Mouse (Mus musculus) WW6 (cell line): ENCODE results near the gene Emc9.
A peak's percentile ranks its signal among the peaks of the same experiment; 100 is the strongest.

ENCODE experiments used
- DNase-seq: peaks from one replicate; pipeline ENCODE4 v3.0.0-alpha.2; 2013; ENCODE audit warnings: low read depth, low spot score

Gene Emc9

DNA sequence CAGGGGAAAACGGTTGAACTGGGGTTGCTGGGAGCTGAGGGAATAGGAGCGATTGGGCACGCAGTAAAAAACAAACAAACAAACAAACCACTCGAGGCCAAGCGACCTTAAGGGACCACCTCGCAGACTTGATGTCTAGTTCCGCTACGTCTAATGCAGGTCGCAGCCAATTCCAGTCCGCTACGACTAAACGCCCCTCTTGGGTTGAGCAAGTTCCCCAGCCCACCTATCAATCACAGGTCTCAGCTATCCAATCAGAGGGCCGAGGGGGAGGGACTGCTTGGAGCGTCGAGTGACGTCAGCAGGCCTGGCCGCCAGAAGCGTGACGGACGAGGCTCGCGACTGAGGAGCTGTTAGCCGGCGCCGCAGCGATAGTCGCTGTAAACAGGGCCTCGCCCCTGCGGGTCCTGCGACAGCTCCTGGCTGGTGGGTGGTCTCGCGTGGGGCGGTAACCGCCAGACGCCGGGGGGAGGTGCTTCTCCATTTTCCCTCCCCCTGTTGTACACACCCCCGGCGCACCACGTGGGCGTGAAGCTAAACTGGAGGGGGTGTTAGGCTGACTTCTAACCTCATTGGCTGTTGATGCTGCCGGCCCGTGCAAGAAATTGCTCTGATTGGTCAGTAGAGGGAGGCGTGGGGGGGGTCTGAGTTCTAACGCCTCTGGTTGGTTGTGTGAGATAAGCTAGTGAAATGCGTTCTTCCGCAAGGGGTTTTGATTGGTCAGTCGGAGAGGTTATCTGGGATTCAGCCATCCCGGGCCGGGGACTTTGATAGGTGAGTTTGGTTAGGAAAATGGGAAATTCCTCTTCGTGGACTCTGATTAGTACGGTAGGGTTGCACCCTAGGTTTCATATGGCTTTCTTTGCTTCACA lies 24.7 kb downstream of the Emc9 start, which contains the start of gene A730061H03Rik:
A730061H03Rik (minus strand) TSS at position 205 of the 872 bp plus-strand sequence.
- peak; percentile 98 for DNase-seq

DNA sequence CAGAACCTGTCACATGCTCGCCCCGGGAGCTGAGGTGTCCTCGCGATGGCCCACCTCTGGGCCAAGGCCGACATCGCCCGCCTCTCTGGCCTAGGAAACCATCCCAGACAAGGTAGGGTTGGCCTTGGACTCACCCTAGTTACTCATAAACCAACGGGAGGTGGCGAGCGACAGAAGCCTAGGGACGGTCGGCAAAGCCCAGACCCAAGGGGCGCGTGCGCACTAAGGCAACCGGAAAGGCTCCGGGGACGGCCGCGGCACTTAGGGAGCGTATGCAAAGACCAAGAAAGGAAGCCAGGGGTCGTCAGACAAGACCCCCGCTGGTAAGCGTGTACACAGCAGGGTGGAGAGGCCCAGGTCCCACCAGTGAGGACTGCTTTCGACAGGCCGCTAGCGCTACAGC lies 25.3 kb downstream of the Emc9 start, which contains the start of gene Dcaf11:
Dcaf11 (plus strand) TSS at position 208 of the 403 bp plus-strand sequence.
- peak; percentile 94 for DNase-seq

DNA sequence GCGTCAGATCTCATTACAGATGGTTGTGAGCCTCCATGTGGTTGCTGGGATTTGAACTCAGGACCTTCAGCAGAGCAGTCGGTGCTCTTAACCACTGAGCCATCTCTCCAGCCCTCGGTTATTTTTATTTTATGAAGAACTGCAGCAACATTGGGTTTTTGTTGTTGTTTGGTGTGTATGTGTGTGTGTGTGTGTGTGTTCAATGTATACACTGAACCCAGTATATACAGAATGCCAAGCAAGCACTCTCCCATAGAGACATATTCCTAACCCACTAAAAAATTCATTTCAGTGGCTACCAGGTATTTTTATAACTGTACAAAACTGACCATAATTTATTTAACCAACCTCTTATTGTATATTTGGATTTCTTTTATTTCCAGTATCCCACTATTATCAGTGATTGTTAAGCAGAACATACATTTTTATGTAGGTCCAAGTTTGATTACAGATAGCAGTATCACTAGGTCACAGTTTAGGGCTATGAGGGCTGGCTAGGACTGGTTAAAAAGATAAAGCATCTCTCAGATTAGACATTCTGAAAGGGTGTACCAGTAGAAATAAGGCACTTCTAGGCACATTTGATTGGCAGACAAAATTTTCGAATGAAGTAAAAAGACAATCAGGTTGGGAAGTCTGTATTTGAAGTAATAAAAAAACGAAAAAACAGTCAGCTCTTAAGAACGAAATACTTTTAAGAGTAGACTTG lies 26.2 kb downstream of the Emc9 start:
- no peak for DNase-seq

DNA sequence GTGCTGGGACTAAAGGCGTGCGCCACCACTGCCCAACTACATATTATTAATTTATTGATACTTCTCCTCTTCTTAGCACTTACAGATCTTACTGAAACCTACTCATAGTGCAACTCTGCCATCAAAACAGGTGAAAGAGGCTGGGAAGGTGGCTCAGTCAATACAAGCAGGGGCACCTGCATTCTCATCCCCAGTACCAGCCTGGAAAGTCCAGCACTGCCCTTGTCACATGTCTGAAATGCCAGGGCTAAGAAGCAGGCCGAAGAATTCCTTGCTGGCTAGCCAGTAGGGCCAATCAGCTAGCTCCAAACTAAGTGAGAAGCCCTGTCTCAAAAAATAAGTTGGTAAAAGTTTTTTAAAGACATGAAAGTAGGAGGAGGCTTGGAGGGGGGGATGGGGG lies 27.5 kb downstream of the Emc9 start:
- DNase-seq: no peak

DNA sequence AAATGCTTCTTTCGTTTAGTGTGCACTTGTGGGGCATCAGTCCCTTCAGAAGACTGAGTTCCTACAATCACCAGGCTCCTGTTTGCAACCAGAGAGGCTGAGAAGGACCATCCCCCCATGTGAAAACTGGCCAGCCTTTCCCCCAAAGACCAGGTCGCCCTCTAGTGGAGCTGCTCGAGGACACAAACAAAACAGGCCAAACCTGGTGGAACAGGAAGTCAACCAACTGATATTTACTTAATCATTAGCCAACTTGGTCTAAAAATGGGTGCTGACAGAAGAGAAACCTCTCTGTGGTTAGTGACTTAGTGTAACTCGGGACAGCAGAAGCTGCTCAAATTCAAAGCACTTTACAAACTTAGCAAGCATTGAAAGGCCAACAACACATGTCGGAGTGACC lies 28.1 kb downstream of the Emc9 start:
- DNase-seq: no peak

DNA sequence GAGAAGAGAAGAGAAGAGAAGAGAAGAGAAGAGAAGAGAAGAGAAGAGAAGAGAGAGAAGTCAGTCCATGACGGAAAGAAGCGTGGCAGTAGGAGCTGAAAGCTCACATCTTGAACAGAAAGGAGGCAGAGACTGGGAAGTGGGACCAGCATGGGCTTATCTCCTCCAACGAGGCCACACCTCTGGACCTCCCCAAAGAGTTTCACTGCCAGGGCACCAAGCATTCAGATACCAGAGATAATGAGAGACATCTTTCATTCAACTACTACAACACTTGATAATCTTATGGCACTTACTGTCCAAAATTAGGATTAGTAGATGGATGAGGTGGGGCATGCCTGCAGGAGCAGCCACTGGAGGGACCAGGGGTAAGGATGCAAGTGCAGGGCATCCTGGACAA lies 29.3 kb downstream of the Emc9 start:
- DNase-seq: no peak

DNA sequence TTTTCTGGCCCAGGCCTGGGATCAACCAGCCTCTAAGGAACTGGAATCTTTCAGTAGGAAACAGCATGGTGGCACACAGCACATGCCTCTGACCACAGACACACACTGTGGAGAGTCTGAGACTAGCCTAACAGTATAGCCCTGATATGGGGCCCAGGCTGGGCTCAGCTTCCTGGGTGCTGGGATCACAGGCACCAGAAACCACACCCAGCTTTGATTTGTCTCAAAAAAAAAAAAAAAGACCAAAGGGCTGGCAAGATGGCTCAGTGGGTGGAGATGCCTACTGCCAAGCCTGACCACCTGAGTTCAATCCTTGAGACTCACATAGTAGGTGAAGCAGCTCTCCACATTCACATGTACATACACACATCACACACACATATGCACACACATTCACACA lies 30.5 kb downstream of the Emc9 start:
- DNase-seq: no peak

DNA sequence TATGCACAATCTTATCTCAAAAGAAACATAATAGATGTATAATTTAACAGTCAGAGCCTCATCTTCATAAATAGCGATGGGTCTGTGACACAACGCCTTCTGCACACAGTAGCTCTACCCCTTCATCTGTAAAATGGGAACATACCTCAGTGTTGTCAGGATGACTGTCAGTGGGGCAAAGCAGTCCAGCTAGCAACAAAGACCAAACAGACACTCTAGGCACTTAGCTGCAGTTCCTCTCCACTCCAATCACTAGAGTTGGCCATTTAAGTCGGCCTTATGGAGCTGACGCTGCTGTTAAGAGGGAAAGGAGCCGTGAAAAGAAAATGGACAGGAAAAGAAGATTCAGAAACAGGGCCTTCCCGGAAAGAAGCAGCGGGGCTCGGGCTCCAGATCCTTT lies 33.3 kb downstream of the Emc9 start:
- no peak for DNase-seq

DNA sequence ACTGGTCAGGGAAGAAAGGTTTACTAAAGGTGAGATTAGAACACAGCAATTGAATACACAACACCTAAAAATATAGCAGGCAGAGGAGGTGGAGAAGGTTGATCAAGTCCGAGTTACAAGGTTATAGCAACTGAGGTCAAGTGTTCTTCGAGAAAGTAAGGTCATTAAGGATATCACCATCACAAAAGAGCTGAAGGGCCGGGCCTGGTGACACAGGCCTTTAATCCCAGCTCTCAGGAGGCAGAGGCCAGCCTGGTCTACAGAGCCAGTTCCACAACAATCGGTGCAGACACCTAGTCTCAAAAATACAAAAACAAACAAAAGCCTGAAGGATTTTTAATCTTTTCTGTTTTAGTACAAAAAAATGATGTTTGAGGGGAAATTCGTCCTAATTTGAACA lies 33.8 kb downstream of the Emc9 start:
- DNase-seq: no peak

DNA sequence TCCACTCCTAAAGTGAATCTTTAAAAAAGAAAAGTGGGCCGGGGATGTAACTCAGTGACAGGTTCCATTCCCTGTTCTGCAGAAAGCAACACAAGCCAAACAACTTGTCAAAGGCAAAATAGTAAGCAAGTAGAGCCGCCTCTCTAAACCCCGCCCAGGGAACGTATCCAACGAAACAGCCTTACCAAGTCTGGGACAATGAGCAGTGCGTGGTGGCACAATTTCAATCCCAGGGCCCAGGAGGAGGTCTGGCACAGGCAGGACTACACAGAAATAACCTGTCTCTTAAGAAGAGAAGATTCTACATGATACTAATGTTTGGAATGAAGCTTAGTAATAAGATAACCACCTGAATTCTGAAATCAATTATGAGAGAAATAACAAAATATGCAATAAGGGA lies 34.9 kb downstream of the Emc9 start:
- DNase-seq: no peak

DNA sequence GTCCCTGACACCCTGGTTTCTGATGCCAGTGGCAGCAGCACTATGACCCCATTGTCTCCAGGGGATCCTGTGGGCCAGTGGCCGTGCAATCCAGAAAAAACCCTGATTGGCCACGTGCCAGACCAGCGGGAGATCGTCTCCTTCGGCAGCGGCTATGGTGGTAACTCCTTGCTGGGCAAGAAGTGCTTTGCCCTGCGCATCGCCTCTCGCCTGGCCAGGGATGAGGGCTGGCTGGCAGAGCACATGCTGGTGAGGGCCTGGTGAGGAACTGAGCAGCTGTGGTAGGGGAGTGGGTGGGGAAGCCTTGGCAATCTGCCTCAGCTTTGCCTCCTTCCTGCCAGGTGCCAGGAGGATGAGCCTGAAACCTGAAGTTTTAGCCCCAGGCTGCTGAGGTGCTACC lies 40.8 kb downstream of the Emc9 start:
- DNase-seq: no peak

DNA sequence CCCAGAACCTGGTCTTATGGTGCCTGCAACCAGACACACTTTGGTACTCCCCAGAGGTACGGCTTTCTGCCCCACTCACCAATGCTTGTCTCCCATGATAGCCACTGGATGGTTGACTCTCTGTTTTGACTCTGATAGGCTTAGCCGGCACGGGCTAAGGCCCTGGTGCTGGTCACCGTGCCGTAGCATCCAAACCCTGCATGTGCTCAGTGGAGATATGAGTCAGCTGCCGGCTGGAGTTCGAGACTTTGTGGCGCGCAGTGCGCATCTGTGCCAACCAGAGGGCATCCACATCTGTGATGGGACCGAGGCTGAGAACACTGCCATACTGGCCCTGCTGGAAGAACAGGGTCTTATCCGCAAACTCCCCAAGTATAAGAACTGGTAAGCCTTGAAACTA lies 42.8 kb downstream of the Emc9 start:
- no peak for DNase-seq

DNA sequence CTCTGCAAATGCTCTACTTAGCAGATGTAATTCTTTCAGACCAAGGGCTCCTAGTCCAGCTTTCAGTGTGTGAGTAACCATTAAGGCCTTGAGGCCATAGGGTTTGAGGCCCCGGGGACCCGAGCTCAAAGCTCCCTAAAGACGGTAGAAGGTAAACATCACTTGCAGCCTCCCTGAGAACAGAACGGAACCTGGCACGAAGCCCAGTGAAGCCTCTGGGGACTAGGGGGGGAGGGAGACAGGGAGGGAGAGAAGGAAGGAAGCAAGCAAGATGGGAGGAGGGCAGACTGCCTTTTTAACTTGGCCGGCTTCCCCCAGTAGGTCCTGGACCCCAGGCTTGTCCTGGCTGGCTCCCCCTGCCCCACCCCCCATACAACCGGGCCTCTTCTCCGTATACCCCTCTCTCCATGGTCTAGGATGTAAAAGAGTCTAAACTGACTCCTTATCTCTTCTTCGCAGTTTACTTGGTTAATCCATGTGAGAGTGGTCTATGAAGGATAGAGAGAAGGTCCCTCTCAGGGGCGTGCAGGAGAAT lies 44.2 kb downstream of the Emc9 start:
- no peak for DNase-seq

DNA sequence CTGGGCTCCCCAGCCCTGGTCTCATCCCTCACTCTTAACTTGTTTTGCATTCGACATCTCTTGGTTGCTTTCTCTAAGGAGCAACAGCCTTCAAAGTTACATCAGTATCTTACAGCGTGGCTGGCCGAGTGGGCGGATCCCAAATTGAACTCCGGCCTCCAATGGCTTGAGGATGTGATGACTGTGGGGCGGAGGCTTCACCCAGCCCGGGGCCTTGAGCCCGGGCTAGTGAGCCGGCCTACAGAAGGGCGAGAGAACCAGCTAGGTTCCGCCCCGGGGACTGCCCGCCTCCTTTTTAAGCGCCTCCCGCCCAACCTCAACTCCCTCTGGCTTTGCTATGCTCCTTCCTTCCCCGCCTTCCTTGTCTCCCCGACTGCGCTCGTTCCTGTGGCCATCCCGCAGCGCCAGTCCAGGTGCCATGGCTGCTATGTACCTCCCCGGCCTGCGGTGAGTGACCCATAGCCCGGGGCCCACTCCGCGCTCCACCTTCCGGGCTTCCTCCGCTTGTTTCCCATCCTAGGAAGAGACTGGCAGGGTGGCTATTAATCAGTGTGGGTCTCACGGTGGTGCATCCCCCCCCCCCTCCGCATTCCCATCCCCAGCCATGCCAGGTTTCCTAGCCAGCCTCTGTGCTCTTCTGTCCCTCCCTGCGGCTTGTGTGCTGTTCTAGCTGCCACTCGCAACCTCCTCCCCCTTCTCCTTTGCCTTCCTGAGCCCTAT lies 44.9 kb downstream of the Emc9 start, which contains the start of gene Pck2:
Pck2 (plus strand) TSS at position 200 of the 720 bp plus-strand sequence.
- peak; percentile 67 for DNase-seq

DNA sequence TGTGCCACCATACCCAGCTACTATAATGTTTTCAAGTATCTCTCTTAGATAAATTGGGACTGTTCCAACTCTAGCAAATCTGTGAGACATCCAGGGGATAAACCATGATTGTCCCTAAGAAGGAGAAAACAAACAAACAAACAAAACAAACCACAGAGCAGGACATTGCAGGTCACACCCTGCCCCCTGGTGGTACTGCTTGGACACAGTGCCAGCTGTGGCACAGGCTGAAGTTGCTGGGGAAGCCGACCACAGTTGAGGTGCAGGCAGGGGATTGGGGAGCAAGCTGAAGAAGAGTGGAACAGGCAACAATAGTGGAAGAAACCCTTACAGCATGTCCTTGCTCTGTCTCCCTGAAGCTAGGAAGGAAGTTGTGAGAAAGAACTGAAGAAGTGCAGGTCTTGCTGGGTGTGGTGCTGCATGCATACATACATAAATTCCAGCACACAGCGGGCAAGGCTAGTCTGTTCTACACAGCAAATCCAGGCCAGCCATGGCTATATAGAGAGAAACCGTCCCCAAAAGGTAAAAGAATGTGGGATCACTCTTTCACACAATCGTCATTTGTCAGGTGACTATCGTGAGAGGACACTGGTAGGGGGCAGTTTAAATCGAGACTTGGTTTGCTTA lies 48.9 kb downstream of the Emc9 start:
- DNase-seq: no peak
